Mouse (Mus musculus) ES-Bruce4 (cell line): ENCODE results near the gene Gm17617.

ENCODE experiments used
- CTCF ChIP-seq: IDR thresholded peaks from one replicate; pipeline ENCODE4 v1.8.1; 2011; ENCODE audit warnings: low read depth, low read length
- POLR2A ChIP-seq: IDR thresholded peaks from one replicate; pipeline ENCODE4 v1.8.1; 2011; ENCODE audit warnings: low read length; ENCODE audit not compliant: insufficient read depth

DNA sequence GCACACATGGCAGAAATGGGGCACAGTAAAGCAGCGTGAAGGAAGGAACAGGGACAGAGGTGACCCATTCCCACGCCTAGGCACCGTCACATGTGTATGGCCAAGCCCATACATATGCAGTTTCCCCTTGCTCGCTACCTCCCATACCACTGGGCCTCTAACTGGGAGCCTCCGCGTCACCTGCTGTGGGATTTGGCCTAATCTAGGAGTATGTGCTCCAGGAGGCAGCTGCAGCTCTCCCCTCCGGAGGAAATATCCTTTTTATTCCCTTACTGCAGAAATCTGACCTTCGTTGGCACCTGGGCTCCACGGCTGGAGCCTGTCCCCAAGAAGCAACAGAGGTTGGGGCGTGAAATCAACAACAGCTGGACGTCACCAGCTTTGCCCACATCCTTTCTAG lies 41.0 kb upstream of the Gm17617 start:
- TF ChIP-seq POLR2A (no peak), CTCF (no peak)
